8 mouse cellular contexts compared by ENCODE assay signal in genomic region chr7:66689620-66690360, GRCm38 (mm10). TPM values are rescaled to one million over a fixed set of nuclear protein-coding genes. Genes with fewer than 3 reads are reported as not detected.
A peak's percentile ranks its signal among the peaks of the same experiment; 100 is the strongest.
DNase-seq lines count a peak whose midpoint lies in the region; ATAC-seq lines count a peak whose summit lies in the region.

Gene Lins1, plus strand, starts transcription at chr7:66689889.

- peak; percentile 97 for DNase-seq in MEL-GATA-1-ER (ENCODE audit: extremely low read depth, low read depth)
- peak; percentile 98 for DNase-seq in cerebellum, adult 8-10 months
- peak; percentile 99 for DNase-seq in forelimb bud, embryonic 11.5 days (ENCODE audit: low read depth, low spot score)
- DNase-seq in layer of hippocampus, adult 9-10 months (ENCODE audit: low spot score) = peak; percentile 96
- DNase-seq in ovary, postnatal 10 days (ENCODE audit: low spot score) = peak; percentile 75
- DNase-seq in thymus, postnatal 10 days (ENCODE audit: low spot score in 2 of 2) = peak; percentile 95 to 98

- peak within 1 kb of the TSS; percentile 73 for H3K27ac ChIP-seq in lung, embryonic 16.5 days (ENCODE audit: low read length)

- peak within 1 kb of the TSS; percentile 80 for H3K9ac ChIP-seq in lung, embryonic 16.5 days (ENCODE audit: low read length)

- H3K4me2 ChIP-seq in lung, embryonic 16.5 days (ENCODE audit: low read depth, low read length) = peak within 1 kb of the TSS; percentile 95

- under 1% methylated on average over 52 of the region's 52 CpGs for WGBS in lung, embryonic 16.5 days

- peaks cover 18% of the 10 kb centered on the region for H3K4me1 ChIP-seq in lung, embryonic 16.5 days (replicated peaks; ENCODE audit: control insufficient read depth, insufficient read depth, low read length)

- H3K36me3 ChIP-seq in lung, embryonic 16.5 days (ENCODE audit: control insufficient read depth, insufficient read depth, low read length) = no peaks in the 10 kb centered on the region

- no peaks in the 10 kb centered on the region for H3K27me3 ChIP-seq in lung, embryonic 16.5 days (ENCODE audit: control insufficient read depth, insufficient read depth, low read depth, low read length)

- ATAC-seq in hematopoietic stem cell, adult 5-6 weeks (replicated peaks in 1 of 2; ENCODE audit: insufficient read depth in 1 of 2, low FRiP score in 2 of 2, low TSS enrichment in 1 of 2, low read depth in 1 of 2, poor library complexity in 2 of 2, severe bottlenecking in 2 of 2) = peak; percentile 98 to 99
- ATAC-seq in lung, embryonic 16.5 days (ENCODE audit: low read depth) = peak; percentile 99

- peak within 1 kb of the TSS; percentile 69 for H3K4me3 ChIP-seq in lung, embryonic 16.5 days (ENCODE audit: low read length)

- no peaks in the 10 kb centered on the region for H3K9me3 ChIP-seq in lung, embryonic 16.5 days (ENCODE audit: control insufficient read depth, low read length)

RNA-seq across cellular contexts. Expression of gene Lins1, which starts in this region (rescaled TPM):
- 11.9 and 16.1 TPM in 2 replicates for total RNA-seq in hematopoietic stem cell, adult 5-6 weeks (2017)
- polyA plus RNA-seq in lung, embryonic 16.5 days (2015; fragmentation: Nextera tagmentation; extraction: Ambion mirVana) = 15.4 and 20.9 TPM in 2 replicates

Comparison
In these comparisons a context has a peak if more than half of its experiments do, and no peak if none do; other contexts are left out.
1. Peak in every context shown above with its lines: DNase-seq, ATAC-seq, H3K4me3 ChIP-seq and H3K27ac ChIP-seq.